ENCODE assay signal across 24 mouse cellular contexts in the genomic region with DNA sequence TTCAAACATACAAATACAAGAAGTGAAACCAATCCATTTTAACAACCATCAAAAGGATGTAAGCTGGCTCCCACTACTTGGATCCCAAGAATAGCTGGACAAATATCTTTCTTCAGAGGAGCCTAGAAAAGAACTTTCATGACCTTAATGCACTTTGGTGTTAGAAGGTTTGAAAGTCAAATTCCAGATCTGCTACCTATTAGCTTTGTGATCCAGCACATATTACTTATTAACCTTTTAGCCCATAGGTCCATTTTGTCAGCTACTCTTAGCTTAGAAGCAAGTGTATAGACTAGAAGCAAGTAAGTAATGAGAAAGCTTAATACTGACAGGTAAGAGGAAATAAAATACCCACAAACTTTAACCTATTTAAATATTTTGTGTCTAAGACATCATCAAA. TPM values are rescaled to one million over a fixed set of nuclear protein-coding genes. Genes with fewer than 3 reads are reported as not detected.
DNase-seq lines count a peak whose midpoint lies in the region; ATAC-seq and TF ChIP-seq lines count a peak whose summit lies in the region.
"Had no signal": no experiment of that assay in that cellular context is flagged by ENCODE, and none has a peak within 500 bp of the region (broad histone marks: within the 10 kb centered on the region; RNA-seq: fewer than 3 reads in every experiment).

No protein-coding gene starts in this region.

- DNase-seq in kidney, adult 2 months, result peak; percentile 35
- no peak for DNase-seq in kidney, postnatal 4 days
- DNase-seq in liver, adult 2 months (ENCODE audit: extremely low read depth, low read depth, low spot score), result peak; percentile 77
- DNase-seq in liver, result no peak
- no peak for DNase-seq in liver, postnatal 0 days
- no peak for DNase-seq in liver, embryonic 11.5 days (ENCODE audit: low spot score)
- DNase-seq: adrenal gland, adult 8-10 months; adrenal gland, postnatal 14 days; adrenal gland, postnatal 36 days; B cell, adult 2 months; cerebellum, adult 11-12 months; cerebellum, adult 2 months; cerebellum, adult 9-10 months; cerebellum, postnatal 10 days; cerebellum, postnatal 25 days had no signal

- H3K27me3 ChIP-seq in kidney, adult 2 months (replicated peaks; ENCODE audit: control insufficient read depth, insufficient read depth, low read length), result no peaks in the 10 kb centered on the region
- H3K27me3 ChIP-seq in liver, adult 2 months (ENCODE audit: control insufficient read depth, insufficient read depth, low read length), result no peaks in the 10 kb centered on the region
- H3K27me3 ChIP-seq in liver, postnatal 0 days (ENCODE audit: insufficient read depth, low read length), result no peaks in the 10 kb centered on the region
- H3K27me3 ChIP-seq in liver, embryonic 11.5 days (replicated peaks; ENCODE audit: control insufficient read depth, insufficient read depth, low read length), result no peaks in the 10 kb centered on the region
- H3K27me3 ChIP-seq: CH12.LX; embryonic facial prominence, embryonic 12.5 days; forebrain, embryonic 13.5 days; forebrain, embryonic 15.5 days; Patski had no signal

- peaks cover 5% of the 10 kb centered on the region; the same call in 1 of the 2 replicates for H3K4me1 ChIP-seq in kidney, adult 2 months (ENCODE audit: control insufficient read depth, insufficient read depth, low read length)
- peaks cover 8% of the 10 kb centered on the region; the same call in 1 of the 2 replicates for H3K4me1 ChIP-seq in liver, adult 2 months (ENCODE audit: control insufficient read depth, insufficient read depth, low read length)
- H3K4me1 ChIP-seq in liver, postnatal 0 days (ENCODE audit: insufficient read depth), result peaks cover 20% of the 10 kb centered on the region
- H3K4me1 ChIP-seq in liver, embryonic 11.5 days (replicated peaks; ENCODE audit: control insufficient read depth, insufficient read depth, low read length), result peaks cover 19% of the 10 kb centered on the region

- H3K9ac ChIP-seq in liver, adult 2 months (ENCODE audit: low read depth, low read length), result no peak overlapping the region
- H3K9ac ChIP-seq in liver, postnatal 0 days (replicated peaks), result no peak overlapping the region
- H3K9ac ChIP-seq in liver, embryonic 11.5 days (ENCODE audit: low read depth, low read length), result no peak overlapping the region
- H3K9ac ChIP-seq: embryonic facial prominence, embryonic 12.5 days; forebrain, embryonic 13.5 days; forebrain, embryonic 15.5 days had no signal

- peaks cover 9% of the 10 kb centered on the region; the same call in 1 of the 2 replicates for H3K79me2 ChIP-seq in liver, adult 2 months (ENCODE audit: control insufficient read depth, insufficient read depth, low read length)

- no peak for TF ChIP-seq POLR2A in kidney, adult 2 months (IDR thresholded peaks at IDR 0.05; ENCODE audit: low read depth, low read length)
- no peak for TF ChIP-seq POLR2A in liver, adult 2 months (IDR thresholded peaks at IDR 0.05; ENCODE audit: extremely low read depth, insufficient read depth, low read length)

- no peak for TF ChIP-seq CTCF in kidney, adult 2 months (conservative IDR thresholded peaks at IDR 0.05; ENCODE audit: insufficient read depth, insufficient read length, low read depth, low read length)
- TF ChIP-seq CTCF in liver, adult 2 months (IDR thresholded peaks at IDR 0.05; ENCODE audit: low read depth, low read length), result no peak
- no peak for TF ChIP-seq CTCF in liver, postnatal 0 days (IDR thresholded peaks at IDR 0.05; ENCODE audit: low read depth)

- TF ChIP-seq EP300 in liver, postnatal 0 days (IDR thresholded peaks at IDR 0.05; ENCODE audit: low read depth), result no peak

- ATAC-seq in liver, postnatal 0 days, result peak; percentile 53
- ATAC-seq in liver, embryonic 11.5 days (replicated peaks; ENCODE audit: low FRiP score), result no peak
- ATAC-seq: activated CD4-positive, CD25-positive, alpha-beta regulatory T cell, adult 4 months; CD4-positive, CD25-positive, alpha-beta regulatory T cell, adult 4 months; forebrain, embryonic 13.5 days; forebrain, embryonic 15.5 days; Patski had no signal

- H3K36me3 ChIP-seq in kidney, adult 2 months (ENCODE audit: control insufficient read depth, insufficient read depth, low read length), result no peaks in the 10 kb centered on the region
- no peaks in the 10 kb centered on the region for H3K36me3 ChIP-seq in liver, adult 2 months (ENCODE audit: control insufficient read depth, insufficient read depth, low read length)
- no peaks in the 10 kb centered on the region for H3K36me3 ChIP-seq in liver, postnatal 0 days (replicated peaks; ENCODE audit: insufficient read depth, low read length)
- no peaks in the 10 kb centered on the region for H3K36me3 ChIP-seq in liver, embryonic 11.5 days (ENCODE audit: control insufficient read depth, insufficient read depth, low read length)
- H3K36me3 ChIP-seq: embryonic facial prominence, embryonic 10.5 days; embryonic facial prominence, embryonic 12.5 days; forebrain, embryonic 15.5 days had no signal

- H3K27ac ChIP-seq in kidney, adult 2 months (ENCODE audit: insufficient read depth, low read depth, low read length), result no peak overlapping the region
- no peak overlapping the region for H3K27ac ChIP-seq in liver, adult 2 months (replicated peaks; ENCODE audit: insufficient read depth, low read depth, low read length)
- 0 out of 2 replicates have a peak overlapping the region, but pooled peaks have one; percentile 18 for H3K27ac ChIP-seq in liver, postnatal 0 days (ENCODE audit: low read depth)
- H3K27ac ChIP-seq in liver, embryonic 11.5 days (ENCODE audit: low read depth, low read length), result no peak overlapping the region
- H3K27ac ChIP-seq: embryonic facial prominence, embryonic 10.5 days; embryonic facial prominence, embryonic 12.5 days; forebrain, embryonic 13.5 days; forebrain, embryonic 15.5 days had no signal

- no peak overlapping the region for H3K4me2 ChIP-seq in liver, postnatal 0 days (ENCODE audit: low read depth, low read length)
- H3K4me2 ChIP-seq in liver, embryonic 11.5 days, result no peak overlapping the region
- H3K4me2 ChIP-seq: embryonic facial prominence, embryonic 12.5 days; forebrain, embryonic 13.5 days; forebrain, embryonic 15.5 days had no signal

- H3K9me3 ChIP-seq in liver, postnatal 0 days (ENCODE audit: low read length), result no peaks in the 10 kb centered on the region
- H3K9me3 ChIP-seq in liver, embryonic 11.5 days (ENCODE audit: control insufficient read depth, low read length), result no peaks in the 10 kb centered on the region
- H3K9me3 ChIP-seq: embryonic facial prominence, embryonic 10.5 days; embryonic facial prominence, embryonic 12.5 days; forebrain, embryonic 13.5 days; forebrain, embryonic 15.5 days; G1E had no signal

- no peak overlapping the region for H3K4me3 ChIP-seq in kidney, adult 2 months (ENCODE audit: insufficient read depth, low read depth, low read length)
- H3K4me3 ChIP-seq in liver, adult 2 months (ENCODE audit: insufficient read depth, low read depth, low read length), result no peak overlapping the region
- H3K4me3 ChIP-seq in liver, postnatal 0 days (ENCODE audit: low read depth, low read length), result no peak overlapping the region
- no peak overlapping the region for H3K4me3 ChIP-seq in liver, embryonic 11.5 days (ENCODE audit: low read depth, low read length)
- H3K4me3 ChIP-seq: embryonic facial prominence, embryonic 10.5 days; embryonic facial prominence, embryonic 12.5 days; forebrain, embryonic 13.5 days; forebrain, embryonic 15.5 days had no signal

RNA-seq across cellular contexts. Expression of a gene that starts 35.6 kb away (rescaled TPM):
- 24.6 and 27.0 TPM in 2 replicates for polyA plus RNA-seq in kidney, adult 2 months (2012; rRNA removed)
- 26.0 and 27.7 TPM in 2 replicates for total RNA-seq in liver, adult 2 months (2014; rRNA removed)
- polyA plus RNA-seq in liver, adult 2 months (2012; rRNA removed), result 8.9 and 9.8 TPM in 2 replicates
- polyA plus RNA-seq in liver, postnatal 0 days (2015; fragmentation: Nextera tagmentation; extraction: Ambion mirVana), result 22.9 and 23.3 TPM in 2 replicates
- 42.9 and 43.8 TPM in 2 replicates for polyA plus RNA-seq in liver, embryonic 11.5 days (2014; fragmentation: Nextera tagmentation; extraction: Ambion mirVana)

RNA-seq across cellular contexts. Expression of a gene that starts 45.5 kb away (rescaled TPM):
- polyA plus RNA-seq in kidney, adult 2 months (2012; rRNA removed), result 2.9 and 3.4 TPM in 2 replicates
- total RNA-seq in liver, adult 2 months (2014; rRNA removed), result 7.0 and 7.7 TPM in 2 replicates
- polyA plus RNA-seq in liver, adult 2 months (2012; rRNA removed), result 2.0 and 3.1 TPM in 2 replicates
- polyA plus RNA-seq in liver, postnatal 0 days (2015; fragmentation: Nextera tagmentation; extraction: Ambion mirVana), result 3.4 and 4.4 TPM in 2 replicates
- 14.1 and 17.1 TPM in 2 replicates for polyA plus RNA-seq in liver, embryonic 11.5 days (2014; fragmentation: Nextera tagmentation; extraction: Ambion mirVana)

RNA-seq across cellular contexts. Expression of a gene that starts 57.3 kb away (rescaled TPM):
- 3.9 and 6.5 TPM in 2 replicates for polyA plus RNA-seq in kidney, adult 2 months (2012; rRNA removed)
- 6.0 and 8.8 TPM in 2 replicates for total RNA-seq in liver, adult 2 months (2014; rRNA removed)
- 2.0 and 2.8 TPM in 2 replicates for polyA plus RNA-seq in liver, adult 2 months (2012; rRNA removed)
- polyA plus RNA-seq in liver, postnatal 0 days (2015; fragmentation: Nextera tagmentation; extraction: Ambion mirVana), result 40.8 and 43.4 TPM in 2 replicates
- 133 and 145 TPM in 2 replicates for polyA plus RNA-seq in liver, embryonic 11.5 days (2014; fragmentation: Nextera tagmentation; extraction: Ambion mirVana)

Comparison
In these comparisons a context has a peak if more than half of its experiments do, and no peak if none do; other contexts are left out.
1. DNase-seq: peak in kidney, adult 2 months (single experiment) and liver, adult 2 months (single experiment); none in kidney, postnatal 4 days (0 of 2), liver (single experiment), liver, postnatal 0 days (single experiment) and liver, embryonic 11.5 days (single experiment).